Mouse (Mus musculus) ES-E14 (cell line): ENCODE measurements around the gene A730071L15Rik.

Source experiments
- ZC3H11A ChIP-seq: IDR thresholded peaks from 2 replicates; pipeline ENCODE4 v1.6.1; 2012; ENCODE audit warnings: low read depth, mild to moderate bottlenecking, inconsistent platforms, low read length, borderline replicate concordance
- ZNF384 ChIP-seq: IDR thresholded peaks from 2 replicates; pipeline ENCODE4 v1.6.1; 2012; ENCODE audit warnings: low read depth, low read length, inconsistent platforms

- TF ChIP-seq ZNF384 (no peak), ZC3H11A (no peak)
Measured at GRCm38 (mm10) chr11:6216834-6217233, 17.0 kb downstream of the A730071L15Rik start.
